Mouse (Mus musculus): ENCODE results near the gene Snx29. TPM values are rescaled to one million over a fixed set of nuclear protein-coding genes. Genes with fewer than 3 reads are reported as not detected.
"Not testable (repeated sequence)": the region's sequence is repeated elsewhere in the genome, so short reads cannot be mapped to it uniquely, and the experiment has no call there.

Gene Snx29
- polyA plus RNA-seq (2016; fragmentation: Nextera tagmentation; extraction: Ambion mirVana): 16.1 and 17.4 TPM in 2 replicates

- peak within 1 kb of the TSS; percentile 86 for H3K4me3 ChIP-seq (replicated peaks)
- H3K27me3 ChIP-seq: no peaks in the 10 kb centered on the region
- 5% methylated on average over 56 of the region's 61 CpGs for WGBS
- H3K9me3 ChIP-seq: no peaks in the 10 kb centered on the region
- peaks cover 16% of the 10 kb centered on the region for H3K4me1 ChIP-seq (replicated peaks)
- H3K9ac ChIP-seq (replicated peaks): peak within 1 kb of the TSS; percentile 85
- H3K36me3 ChIP-seq: no peaks in the 10 kb centered on the region
- H3K4me2 ChIP-seq: peak within 1 kb of the TSS; percentile 93
- ATAC-seq (ENCODE audit: insufficient number of reproducible peaks, insufficient read depth, low FRiP score, low TSS enrichment, low read depth): peak; percentile 94
- peak within 1 kb of the TSS; percentile 81; the same call in 1 of the 2 replicates for H3K27ac ChIP-seq
These were observed at the start of gene Snx29 for GRCm38 (mm10) chr16:11322409-11323323. Snx29 (plus strand) TSS chr16:11322908.

- Histone ChIP-seq H3K27me3 (no peaks in the 10 kb centered on the region), H3K4me3 (replicated peaks) (no peak overlapping the region), H3K36me3 (no peaks in the 10 kb centered on the region), H3K4me1 (replicated peaks) (no peaks in the 10 kb centered on the region), H3K9me3 (no peaks in the 10 kb centered on the region), H3K27ac (no peak overlapping the region), H3K9ac (replicated peaks) (no peak overlapping the region), H3K4me2 (no peak overlapping the region)
- 61% methylated on average over 3 of the region's 3 CpGs for WGBS
- no peak for ATAC-seq (ENCODE audit: insufficient number of reproducible peaks, insufficient read depth, low FRiP score, low TSS enrichment, low read depth)
These were observed 45.8 kb upstream of the Snx29 start for GRCm38 (mm10) chr16:11276888-11277287.

DNA sequence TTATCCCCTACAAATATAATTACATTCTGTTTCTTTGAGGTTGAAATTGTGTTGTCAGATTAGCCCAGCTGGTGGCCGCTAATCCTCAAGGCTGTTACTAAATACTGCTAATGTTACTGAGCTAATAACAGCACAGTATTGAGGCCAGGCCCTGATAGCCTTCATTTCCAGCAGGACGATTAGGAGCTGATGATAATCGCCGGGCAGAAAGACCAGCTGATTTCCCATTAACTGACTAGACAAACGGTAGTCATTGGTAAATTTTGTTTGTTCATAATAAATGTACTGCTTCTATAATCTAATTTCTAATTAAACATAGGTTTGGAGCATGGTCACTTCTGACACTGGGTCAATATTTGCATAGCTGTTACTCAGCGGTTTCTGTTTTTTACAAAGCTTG lies 43.9 kb upstream of the Snx29 start:
- no peak overlapping the region for H3K4me2 ChIP-seq
- H3K27ac ChIP-seq: no peak overlapping the region
- H3K4me3 ChIP-seq (replicated peaks): no peak overlapping the region
- ATAC-seq (ENCODE audit: insufficient number of reproducible peaks, insufficient read depth, low FRiP score, low TSS enrichment, low read depth): no peak
- H3K9ac ChIP-seq (replicated peaks): no peak overlapping the region
- no peaks in the 10 kb centered on the region for H3K9me3 ChIP-seq
- 79% methylated on average over 6 of the region's 6 CpGs for WGBS
- H3K4me1 ChIP-seq (replicated peaks): no peaks in the 10 kb centered on the region
- H3K27me3 ChIP-seq: no peaks in the 10 kb centered on the region
- no peaks in the 10 kb centered on the region for H3K36me3 ChIP-seq

DNA sequence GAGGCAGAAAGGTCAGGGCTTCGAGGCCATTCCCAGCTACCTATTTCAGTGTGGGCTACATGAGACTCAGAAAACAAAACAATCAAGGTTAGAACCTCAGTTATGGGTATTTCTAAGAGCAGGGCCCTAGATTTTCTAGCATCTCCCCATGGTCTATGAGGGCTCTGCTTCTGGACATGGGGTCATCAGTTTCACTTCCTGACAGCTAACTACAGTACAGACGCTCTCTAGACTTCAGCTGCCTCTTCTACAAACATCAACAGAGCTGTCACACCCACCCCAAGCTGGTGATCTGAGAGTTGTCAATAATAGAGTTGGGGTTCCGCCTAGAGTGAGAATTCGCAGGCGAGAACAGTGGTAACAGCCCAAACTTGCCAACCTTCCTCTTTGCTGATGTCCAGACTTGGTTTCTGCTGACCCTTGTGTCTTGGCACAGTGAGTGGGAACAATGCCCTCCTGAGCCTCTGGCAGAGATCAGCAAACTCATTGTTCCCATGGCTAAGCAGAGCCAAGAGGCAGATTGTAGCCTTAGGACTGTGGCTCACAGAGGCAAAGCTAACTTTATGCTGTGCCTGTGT lies 40.0 kb upstream of the Snx29 start:
- ATAC-seq (ENCODE audit: insufficient number of reproducible peaks, insufficient read depth, low FRiP score, low TSS enrichment, low read depth): no peak

GRCm38 (mm10) chr16:11284881-11285280 lies 37.8 kb upstream of the Snx29 start:
- no peak overlapping the region for H3K4me3 ChIP-seq (replicated peaks)
- H3K9me3 ChIP-seq: peaks cover 5% of the 10 kb centered on the region; the same call in 1 of the 2 replicates
- H3K27ac ChIP-seq: no peak overlapping the region
- no peak overlapping the region for H3K9ac ChIP-seq (replicated peaks)
- no peaks in the 10 kb centered on the region for H3K36me3 ChIP-seq
- H3K4me2 ChIP-seq: no peak overlapping the region
- H3K4me1 ChIP-seq (replicated peaks): no peaks in the 10 kb centered on the region
- H3K27me3 ChIP-seq: no peaks in the 10 kb centered on the region
- no peak for ATAC-seq (ENCODE audit: insufficient number of reproducible peaks, insufficient read depth, low FRiP score, low TSS enrichment, low read depth)
- 90% methylated on average over 2 of the region's 2 CpGs for whole genome bisulfite sequencing

More for the DNA sequence above, 40.0 kb upstream of the Snx29 start:
- no peaks in the 10 kb centered on the region for H3K4me1 ChIP-seq (replicated peaks)
- H3K27ac ChIP-seq: no peak overlapping the region
- H3K9me3 ChIP-seq: no peaks in the 10 kb centered on the region
- H3K4me2 ChIP-seq: no peak overlapping the region
- H3K9ac ChIP-seq (replicated peaks): no peak overlapping the region
- H3K36me3 ChIP-seq: no peaks in the 10 kb centered on the region
- 84% methylated on average over 5 of the region's 5 CpGs for WGBS
- no peaks in the 10 kb centered on the region for H3K27me3 ChIP-seq
- no peak overlapping the region for H3K4me3 ChIP-seq (replicated peaks)

GRCm38 (mm10) chr16:11285949-11286348 lies 36.8 kb upstream of the Snx29 start:
- 73% methylated on average over 2 of the region's 2 CpGs for WGBS
- ATAC-seq (ENCODE audit: insufficient number of reproducible peaks, insufficient read depth, low FRiP score, low TSS enrichment, low read depth): no peak
- Histone ChIP-seq H3K4me3 (replicated peaks) (no peak overlapping the region), H3K9ac (replicated peaks) (no peak overlapping the region), H3K36me3 (no peaks in the 10 kb centered on the region), H3K9me3 (peaks cover 12% of the 10 kb centered on the region; the same call in 1 of the 2 replicates), H3K27ac (no peak overlapping the region), H3K4me1 (replicated peaks) (no peaks in the 10 kb centered on the region), H3K4me2 (no peak overlapping the region), H3K27me3 (no peaks in the 10 kb centered on the region)

- ATAC-seq (ENCODE audit: insufficient number of reproducible peaks, insufficient read depth, low FRiP score, low TSS enrichment, low read depth): not testable (repeated sequence)
These were observed 33.8 kb upstream of the Snx29 start for GRCm38 (mm10) chr16:11288873-11289272.

DNA sequence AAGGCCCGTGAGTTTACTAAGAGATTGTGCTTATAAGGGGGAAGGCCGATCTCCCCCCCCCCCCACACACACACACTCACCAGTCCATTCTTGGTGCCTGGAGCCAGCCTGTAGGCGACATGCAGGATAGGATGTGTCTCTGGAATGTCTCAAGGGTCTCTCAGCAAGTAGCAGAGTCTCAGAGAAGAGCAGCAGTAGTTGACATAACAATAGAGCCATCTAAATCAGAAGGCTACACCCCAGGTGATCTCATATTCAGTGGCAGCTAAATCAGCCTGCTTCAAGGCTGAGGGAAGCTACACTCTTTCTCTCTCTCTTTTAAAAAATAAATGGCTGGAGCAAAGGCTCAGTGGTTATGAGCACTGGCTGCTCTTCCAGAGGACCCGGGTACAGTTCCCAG lies 27.1 kb upstream of the Snx29 start:
- H3K4me1 ChIP-seq (replicated peaks); H3K27me3 ChIP-seq; H3K9me3 ChIP-seq; H3K4me2 ChIP-seq; H3K9ac ChIP-seq (replicated peaks); H3K4me3 ChIP-seq (replicated peaks); H3K36me3 ChIP-seq; ATAC-seq (ENCODE audit: insufficient number of reproducible peaks, insufficient read depth, low FRiP score, low TSS enrichment, low read depth); H3K27ac ChIP-seq: not testable (repeated sequence)
- 78% methylated on average over 4 of the region's 4 CpGs for WGBS

More at GRCm38 (mm10) chr16:11288873-11289272, 33.8 kb upstream of the Snx29 start:
- not testable (repeated sequence) for H3K27ac ChIP-seq; H3K36me3 ChIP-seq; H3K4me1 ChIP-seq (replicated peaks); H3K4me2 ChIP-seq; H3K9ac ChIP-seq (replicated peaks); H3K27me3 ChIP-seq; H3K4me3 ChIP-seq (replicated peaks)
- WGBS: 94% methylated on average over 8 of the region's 8 CpGs
- H3K9me3 ChIP-seq: peaks cover 12% of the 10 kb centered on the region; the same call in 1 of the 2 replicates

DNA sequence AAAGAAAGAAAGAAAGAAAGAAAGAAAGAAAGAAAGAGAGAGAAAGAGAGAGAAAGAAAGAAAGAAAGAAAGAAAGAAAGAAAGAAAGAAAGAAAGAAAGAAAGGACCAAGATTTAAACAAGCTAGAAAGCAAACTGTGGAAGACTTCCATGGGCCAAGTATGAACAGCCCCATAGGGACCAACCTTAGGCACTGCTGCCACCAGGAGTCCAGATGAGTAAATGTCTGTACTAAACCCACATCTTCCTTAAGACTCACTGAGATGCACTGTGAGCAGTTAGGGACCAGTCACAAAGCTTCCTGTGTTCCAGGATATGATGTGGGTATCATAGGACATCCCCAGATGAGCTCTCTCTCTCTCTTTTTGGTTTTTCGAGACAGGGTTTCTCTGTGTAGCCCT lies 25.0 kb upstream of the Snx29 start:
- H3K4me2 ChIP-seq; H3K9me3 ChIP-seq; H3K27me3 ChIP-seq; ATAC-seq (ENCODE audit: insufficient number of reproducible peaks, insufficient read depth, low FRiP score, low TSS enrichment, low read depth); H3K9ac ChIP-seq (replicated peaks); H3K4me1 ChIP-seq (replicated peaks); H3K4me3 ChIP-seq (replicated peaks); H3K36me3 ChIP-seq; H3K27ac ChIP-seq: not testable (repeated sequence)
- WGBS: 79% methylated on average over 1 of the region's 1 CpGs

DNA sequence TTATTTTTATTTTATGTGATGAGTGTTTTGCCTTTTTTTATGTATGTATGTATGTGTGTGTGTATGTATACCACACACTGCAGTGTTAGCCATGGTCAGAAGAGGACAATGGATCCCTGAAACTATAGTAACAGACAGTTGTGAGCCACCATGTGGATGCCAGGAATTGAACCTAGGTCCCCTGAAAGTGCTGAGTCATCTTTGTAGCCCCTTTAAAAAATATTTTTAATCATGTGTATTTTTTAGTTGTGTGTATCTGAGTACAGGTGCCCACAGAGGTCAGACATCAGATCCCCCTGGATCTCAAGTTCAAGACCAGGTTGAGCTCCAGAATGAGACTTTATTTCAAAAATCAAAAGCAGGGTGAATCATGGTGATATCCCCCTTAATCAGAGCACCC lies 19.0 kb upstream of the Snx29 start:
- ATAC-seq (ENCODE audit: insufficient number of reproducible peaks, insufficient read depth, low FRiP score, low TSS enrichment, low read depth): no peak
- Histone ChIP-seq H3K4me3 (replicated peaks) (no peak overlapping the region), H3K9me3 (no peaks in the 10 kb centered on the region), H3K27ac (no peak overlapping the region), H3K4me2 (no peak overlapping the region), H3K36me3 (no peaks in the 10 kb centered on the region), H3K27me3 (no peaks in the 10 kb centered on the region), H3K4me1 (replicated peaks) (no peaks in the 10 kb centered on the region), H3K9ac (replicated peaks) (no peak overlapping the region)

DNA sequence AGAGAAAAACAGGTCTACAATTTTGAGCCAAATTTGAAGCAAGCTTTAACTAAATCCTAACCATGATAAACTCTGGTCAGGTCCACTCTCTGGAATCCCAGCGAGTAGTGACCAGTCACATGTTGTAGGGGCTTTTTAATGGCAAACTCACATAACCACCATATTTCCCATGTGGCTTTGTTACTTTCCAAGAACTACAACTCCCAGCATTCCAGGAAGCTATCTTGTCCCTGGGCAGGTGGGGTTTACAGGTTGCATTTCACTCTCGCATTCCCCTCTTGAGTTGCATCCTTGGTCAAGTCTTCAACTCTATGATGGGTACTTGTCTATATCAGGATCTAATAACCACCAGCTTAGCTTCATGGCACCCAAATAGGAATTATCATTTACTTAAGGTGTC lies 17.2 kb upstream of the Snx29 start:
- no peak for ATAC-seq (ENCODE audit: insufficient number of reproducible peaks, insufficient read depth, low FRiP score, low TSS enrichment, low read depth)
- Histone ChIP-seq H3K9me3 (no peaks in the 10 kb centered on the region), H3K4me3 (replicated peaks) (no peak overlapping the region), H3K4me2 (no peak overlapping the region), H3K9ac (replicated peaks) (no peak overlapping the region), H3K36me3 (no peaks in the 10 kb centered on the region), H3K27ac (no peak overlapping the region), H3K27me3 (no peaks in the 10 kb centered on the region), H3K4me1 (replicated peaks) (no peaks in the 10 kb centered on the region)
- WGBS: 85% methylated on average over 2 of the region's 2 CpGs

Measured in limb, embryonic 12.5 days (tissue).